Mouse (Mus musculus): ENCODE measurements around the gene Bloc1s5. TPM values are rescaled to one million over a fixed set of nuclear protein-coding genes. Genes with fewer than 3 reads are reported as not detected.
A peak's percentile ranks its signal among the peaks of the same experiment; 100 is the strongest.
"Not testable (repeated sequence)": the region's sequence is repeated elsewhere in the genome, so short reads cannot be mapped to it uniquely, and the experiment has no call there.

The Bloc1s5 gene
- 10 to 100 TPM in 1 of 4 experiments, 1 to 10 TPM in 3; 8.0 to 13.5 (median 9.8) TPM for total RNA-seq (2022)

- DNase-seq (ENCODE audit: low spot score in 2 of 2), result peak; percentile 94
These were observed at the start of gene Bloc1s5 for GRCm38 (mm10) chr13:38634800-38635269. TSS of gene Bloc1s5 (minus strand) at chr13:38635109.

GRCm38 (mm10) chr13:38672336-38672735 lies 37.4 kb upstream of the Bloc1s5 start:
- DNase-seq (ENCODE audit: low spot score in 2 of 2), result no peak

- not testable (repeated sequence) for DNase-seq (ENCODE audit: low spot score in 2 of 2)
These were observed 36.5 kb upstream of the Bloc1s5 start for GRCm38 (mm10) chr13:38671451-38671850.

- DNase-seq (ENCODE audit: low spot score in 2 of 2), result no peak
These were observed 35.1 kb upstream of the Bloc1s5 start for GRCm38 (mm10) chr13:38670051-38670450.

- no peak for DNase-seq (ENCODE audit: low spot score in 2 of 2)
These were observed 33.6 kb upstream of the Bloc1s5 start for GRCm38 (mm10) chr13:38668514-38668913.

- no peak for DNase-seq (ENCODE audit: low spot score in 2 of 2)
These were observed 29.8 kb upstream of the Bloc1s5 start for GRCm38 (mm10) chr13:38664753-38665152.

- no peak for DNase-seq (ENCODE audit: low spot score in 2 of 2)
These were observed 24.7 kb upstream of the Bloc1s5 start for GRCm38 (mm10) chr13:38659524-38660136.

- DNase-seq (ENCODE audit: low spot score in 2 of 2), result peak; percentile 93 to 94
These were observed 23.8 kb upstream of the Bloc1s5 start, which contains the start of gene Eef1e1 for GRCm38 (mm10) chr13:38658528-38659280. TSS of gene Eef1e1 (minus strand) at chr13:38659058.

- DNase-seq (ENCODE audit: low spot score in 2 of 2), result no peak
These were observed 23.0 kb upstream of the Bloc1s5 start for GRCm38 (mm10) chr13:38657865-38658264.

GRCm38 (mm10) chr13:38650292-38650691 lies 15.4 kb upstream of the Bloc1s5 start:
- no peak for DNase-seq (ENCODE audit: low spot score in 2 of 2)

GRCm38 (mm10) chr13:38649069-38649468 lies 14.2 kb upstream of the Bloc1s5 start:
- no peak for DNase-seq (ENCODE audit: low spot score in 2 of 2)

- DNase-seq (ENCODE audit: low spot score in 2 of 2), result no peak
These were observed 6.5 kb upstream of the Bloc1s5 start for GRCm38 (mm10) chr13:38641414-38641813.

- no peak for DNase-seq (ENCODE audit: low spot score in 2 of 2)
These were observed 6.1 kb upstream of the Bloc1s5 start for GRCm38 (mm10) chr13:38640961-38641360.

- no peak for DNase-seq (ENCODE audit: low spot score in 2 of 2)
These were observed 3.8 kb upstream of the Bloc1s5 start for GRCm38 (mm10) chr13:38638694-38639093.

GRCm38 (mm10) chr13:38634256-38634799 lies 581 bp downstream of the Bloc1s5 start:
- peak; percentile 83 for DNase-seq (ENCODE audit: low spot score in 2 of 2)

- peak; percentile 25 to 33 for DNase-seq (ENCODE audit: low spot score in 2 of 2)
These were observed 1.5 kb downstream of the Bloc1s5 start for GRCm38 (mm10) chr13:38633287-38634000.

GRCm38 (mm10) chr13:38632556-38632955 lies 2.4 kb downstream of the Bloc1s5 start:
- DNase-seq (ENCODE audit: low spot score in 2 of 2), result no peak

GRCm38 (mm10) chr13:38626229-38626525 lies 8.7 kb downstream of the Bloc1s5 start:
- DNase-seq (ENCODE audit: low spot score in 2 of 2), result no peak

- no peak for DNase-seq (ENCODE audit: low spot score in 2 of 2)
These were observed 9.2 kb downstream of the Bloc1s5 start for GRCm38 (mm10) chr13:38625492-38626228.

- no peak for DNase-seq (ENCODE audit: low spot score in 2 of 2)
These were observed 10.5 kb downstream of the Bloc1s5 start for GRCm38 (mm10) chr13:38624292-38624902.

- DNase-seq (ENCODE audit: low spot score in 2 of 2), result no peak
These were observed 11.6 kb downstream of the Bloc1s5 start for GRCm38 (mm10) chr13:38623296-38623695.
